Mouse (Mus musculus): Measurements from ENCODE around the gene Fbxo2. TPM values are rescaled to one million over a fixed set of nuclear protein-coding genes. Genes with fewer than 3 reads are reported as not detected.

Fbxo2 gene
- polyA plus RNA-seq (2017; shearing (Covaris generic)), result not detected

GRCm38 (mm10) chr4:148160436-148161390 is at the start of gene Fbxo2, which contains the start of gene Fbxo44:
Fbxo2 (plus strand) TSS chr4:148160621.
Fbxo44 (minus strand) TSS chr4:148160482.

GRCm38 (mm10) chr4:148130133-148130532 is 30.3 kb upstream of the Fbxo2 start, which contains the start of gene Mad2l2:
Mad2l2 (plus strand) TSS chr4:148130384.

GRCm38 (mm10) chr4:148130561-148131413 is 29.6 kb upstream of the Fbxo2 start, which contains the start of gene Draxin:
Draxin (minus strand) TSS chr4:148130698.

GRCm38 (mm10) chr4:148151267-148152168 is 8.9 kb upstream of the Fbxo2 start, which contains the start of gene Fbxo6:
Fbxo6 (minus strand) TSS chr4:148152140.

Other genes starting within 250 kb of the Fbxo2 start
- gene Plod1, start 223.9 kb upstream of the Fbxo2 start, polyA plus RNA-seq (2017; shearing (Covaris generic)), result 3.9 TPM
- gene 2510039O18Rik, start 219.7 kb upstream of the Fbxo2 start, polyA plus RNA-seq (2017; shearing (Covaris generic)), result 90.3 TPM
- not detected for gene Nppb, start 174.8 kb upstream of the Fbxo2 start, polyA plus RNA-seq (2017; shearing (Covaris generic))
- gene Nppa, start 159.9 kb upstream of the Fbxo2 start, polyA plus RNA-seq (2017; shearing (Covaris generic)), result not detected
- gene Clcn6, start 121.8 kb upstream of the Fbxo2 start, polyA plus RNA-seq (2017; shearing (Covaris generic)), result 6.4 TPM
- gene Mthfr, start 121.5 kb upstream of the Fbxo2 start, polyA plus RNA-seq (2017; shearing (Covaris generic)), result 20.9 TPM
- 15.3 TPM for gene Agtrap, start 72.6 kb upstream of the Fbxo2 start, polyA plus RNA-seq (2017; shearing (Covaris generic))
- gene Mad2l2, start 30.2 kb upstream of the Fbxo2 start, polyA plus RNA-seq (2017; shearing (Covaris generic)), result 44.2 TPM
- gene Draxin, start 29.9 kb upstream of the Fbxo2 start, polyA plus RNA-seq (2017; shearing (Covaris generic)), result not detected
- 26.9 TPM for gene Fbxo6, start 8.5 kb upstream of the Fbxo2 start, polyA plus RNA-seq (2017; shearing (Covaris generic))
- 2.2 TPM for gene Fbxo44, start 139 bp upstream of the Fbxo2 start, polyA plus RNA-seq (2017; shearing (Covaris generic))
- gene Disp3, start 127.3 kb downstream of the Fbxo2 start, polyA plus RNA-seq (2017; shearing (Covaris generic)), result not detected